Mouse (Mus musculus): ENCODE measurements around the gene Fcgr3.

GRCm38 (mm10) chr1:171113873-171114299 lies 49.2 kb upstream of the Fcgr3 start, which contains the start of gene Cfap126:
- TF ChIP-seq CTCF (conservative IDR thresholded peaks at IDR 0.05; ENCODE audit: low read length) = no peak
- no peak for TF ChIP-seq NANOG (IDR thresholded peaks at IDR 0.05; ENCODE audit: borderline replicate concordance, low read length)

Data from E14TG2a.4 (cell line).